Mouse (Mus musculus) yolk sac, embryonic 10.5 days (tissue): ENCODE data around the gene Pdxdc1.
"Not testable (repeated sequence)": the region's sequence is repeated elsewhere in the genome, so short reads cannot be mapped to it uniquely, and the experiment has no call there.

ENCODE experiments used
- DNase-seq: peaks from one replicate; pipeline ENCODE4 v3.0.0-alpha.2; 2017; ENCODE audit warnings: low spot score

The Pdxdc1 gene

GRCm38 (mm10) chr16:13883094-13883774 is 19.7 kb downstream of the Pdxdc1 start:
- DNase-seq: no peak

- no peak for DNase-seq
These were observed 27.4 kb downstream of the Pdxdc1 start for GRCm38 (mm10) chr16:13875483-13875882.

- peak; percentile 2 for DNase-seq
These were observed 34.9 kb downstream of the Pdxdc1 start for GRCm38 (mm10) chr16:13867910-13868514.

GRCm38 (mm10) chr16:13867406-13867805 is 35.5 kb downstream of the Pdxdc1 start:
- DNase-seq: not testable (repeated sequence)

- no peak for DNase-seq
These were observed 36.3 kb downstream of the Pdxdc1 start for GRCm38 (mm10) chr16:13866616-13867015.

GRCm38 (mm10) chr16:13866076-13866475 is 36.9 kb downstream of the Pdxdc1 start:
- peak; percentile 29 for DNase-seq

GRCm38 (mm10) chr16:13853886-13854285 is 49.0 kb downstream of the Pdxdc1 start:
- DNase-seq: no peak

GRCm38 (mm10) chr16:13851446-13851845 is 51.5 kb downstream of the Pdxdc1 start:
- DNase-seq: no peak

GRCm38 (mm10) chr16:13848310-13848709 is 54.6 kb downstream of the Pdxdc1 start:
- no peak for DNase-seq

GRCm38 (mm10) chr16:13846675-13847074 is 56.3 kb downstream of the Pdxdc1 start:
- DNase-seq: no peak

- DNase-seq: no peak
These were observed 57.9 kb downstream of the Pdxdc1 start for GRCm38 (mm10) chr16:13845031-13845430.

- DNase-seq: no peak
These were observed 62.0 kb downstream of the Pdxdc1 start for GRCm38 (mm10) chr16:13840956-13841355.

GRCm38 (mm10) chr16:13840056-13840455 is 62.9 kb downstream of the Pdxdc1 start:
- DNase-seq: no peak

- peak; percentile 80 for DNase-seq
These were observed 68.5 kb downstream of the Pdxdc1 start for GRCm38 (mm10) chr16:13834382-13834781.

- no peak for DNase-seq
These were observed 71.3 kb downstream of the Pdxdc1 start for GRCm38 (mm10) chr16:13831606-13832005.

GRCm38 (mm10) chr16:13830444-13830843 is 72.5 kb downstream of the Pdxdc1 start:
- DNase-seq: no peak

- no peak for DNase-seq
These were observed 76.4 kb downstream of the Pdxdc1 start for GRCm38 (mm10) chr16:13826511-13826910.

GRCm38 (mm10) chr16:13825781-13826490 is 77.0 kb downstream of the Pdxdc1 start:
- no peak for DNase-seq

GRCm38 (mm10) chr16:13820771-13821170 is 82.2 kb downstream of the Pdxdc1 start:
- DNase-seq: no peak

GRCm38 (mm10) chr16:13819806-13820500 is 83.0 kb downstream of the Pdxdc1 start:
- DNase-seq: no peak

- no peak for DNase-seq
These were observed 83.6 kb downstream of the Pdxdc1 start for GRCm38 (mm10) chr16:13819394-13819743.

- DNase-seq: peak; percentile 95
These were observed 84.2 kb downstream of the Pdxdc1 start, which contains the start of gene Ntan1 for GRCm38 (mm10) chr16:13818560-13819393. Gene Ntan1 (plus strand): TSS chr16:13818845.
